Mouse (Mus musculus) lung, embryonic 16.5 days (tissue): ENCODE results near the gene Plagl1. TPM values are rescaled to one million over a fixed set of nuclear protein-coding genes. Genes with fewer than 3 reads are reported as not detected.

Experiments used
- ATAC-seq: fragments of 200-750 bp; cut with Nextera tagmentation; 2 replicates; pipeline ENCODE4 v1.8.0; 2017; ENCODE audit warnings: low read depth, mild to moderate bottlenecking, moderate library complexity
- H3K27ac ChIP-seq: fragments of 300-500 bp; sonication (generic); 2 replicates; pipeline ENCODE4 v1.5.1; 2014; ENCODE audit warnings: mild to moderate bottlenecking, control low read depth, low read length
- H3K27me3 ChIP-seq: fragments of 300-500 bp; sonication (generic); 2 replicates; pipeline ENCODE4 v1.6.1; 2014; ENCODE audit warnings: low read depth, low read length, mixed read lengths; ENCODE audit not compliant: control insufficient read depth, insufficient read depth
- H3K36me3 ChIP-seq: fragments of 300-500 bp; sonication (generic); 2 replicates; pipeline ENCODE4 v1.6.1; 2014; ENCODE audit warnings: low read length; ENCODE audit not compliant: control insufficient read depth, insufficient read depth
- H3K4me1 ChIP-seq: fragments of 300-500 bp; sonication (generic); replicated peaks from 2 replicates; pipeline ENCODE4 v1.6.1; 2014; ENCODE audit warnings: low read length, mixed read lengths; ENCODE audit not compliant: control insufficient read depth, insufficient read depth
- H3K4me2 ChIP-seq: fragments of 300-500 bp; sonication (generic); 2 replicates; pipeline ENCODE4 v1.6.1; 2014; ENCODE audit warnings: low read depth, low read length, control low read depth
- H3K4me3 ChIP-seq: fragments of 300-500 bp; sonication (generic); 2 replicates; pipeline ENCODE4 v1.5.1; 2014; ENCODE audit warnings: mild to moderate bottlenecking, low read length, control low read depth
- H3K9ac ChIP-seq: fragments of 300-500 bp; sonication (generic); 2 replicates; pipeline ENCODE4 v1.6.1; 2014; ENCODE audit warnings: low read length, control low read depth
- H3K9me3 ChIP-seq: fragments of 300-500 bp; sonication (generic); 2 replicates; pipeline ENCODE4 v1.6.1; 2016; ENCODE audit warnings: low read length; ENCODE audit not compliant: control insufficient read depth
- WGBS: fragments of 180-500 bp; shearing (Covaris S2); extraction: QIAGEN DNeasy Blood & Tissue Kit; methylation state at CpG from one replicate; pipeline ENCODE4 v1.1.7; 2014; 5-methylcytosine and 5-hydroxymethylcytosine counted together
- polyA plus RNA-seq: library from polyadenylated mRNA; unstranded; fragments of >200 nt; fragmentation: Nextera tagmentation; extraction: Ambion mirVana; gene quantifications from 2 replicates; pipeline ENCODE4 v1.2.1, GENCODE M21; 2015

The Plagl1 gene
- polyA plus RNA-seq, 1 experiment from 2014 or later, result 145 TPM

- H3K9ac ChIP-seq, result no peak overlapping the region
- H3K4me3 ChIP-seq, result no peak overlapping the region
- peaks cover 22% of the 10 kb centered on the region for H3K4me1 ChIP-seq
- H3K27me3 ChIP-seq, result no peaks in the 10 kb centered on the region
- H3K27ac ChIP-seq, result no peak overlapping the region
- 63% methylated on average over 4 of the region's 4 CpGs for WGBS
- H3K36me3 ChIP-seq, result no peaks in the 10 kb centered on the region
- no peak for ATAC-seq
- H3K4me2 ChIP-seq, result no peak overlapping the region
- H3K9me3 ChIP-seq, result no peaks in the 10 kb centered on the region
Observed at GRCm38 (mm10) chr10:13103838-13104237, 43.5 kb downstream of the Plagl1 start.

DNA sequence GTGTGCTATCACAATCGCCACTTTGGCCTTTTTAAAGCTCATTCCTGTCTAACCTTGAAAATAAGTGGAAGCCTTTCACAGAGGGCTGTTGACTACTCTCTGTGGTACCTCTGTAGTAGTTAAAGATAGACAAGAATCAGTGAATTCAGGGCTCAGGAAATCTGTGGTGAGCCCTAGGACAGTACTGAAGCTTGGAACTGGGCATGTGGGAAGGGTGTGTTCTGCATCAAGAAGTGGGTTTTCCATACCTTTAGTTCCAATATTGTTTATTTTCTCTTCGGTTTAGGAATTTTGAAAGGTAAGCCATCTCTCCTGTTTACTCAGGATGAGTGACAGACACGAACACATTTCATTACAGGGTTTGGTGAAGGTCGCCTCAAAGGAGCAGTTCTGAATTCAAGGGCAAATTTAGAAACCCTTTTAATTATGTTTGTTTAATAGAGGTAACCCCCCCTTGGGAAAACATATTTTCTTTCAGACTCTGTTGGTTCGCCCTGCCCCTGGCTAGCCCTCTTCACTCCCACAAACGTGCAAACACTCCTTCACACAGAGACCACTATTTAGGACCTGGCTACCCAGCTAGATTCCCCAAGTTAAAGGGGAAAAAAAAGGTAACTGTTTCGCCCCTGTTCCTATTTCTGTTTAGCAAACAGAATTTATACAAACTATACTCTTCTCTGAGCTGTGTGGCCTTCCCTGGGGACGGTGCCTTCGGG lies 46.8 kb downstream of the Plagl1 start:
- no peaks in the 10 kb centered on the region for H3K27me3 ChIP-seq
- peak; percentile 60 for ATAC-seq
- no peaks in the 10 kb centered on the region for H3K9me3 ChIP-seq
- no peak overlapping the region for H3K9ac ChIP-seq
- peaks cover 11% of the 10 kb centered on the region; the same call in 1 of the 2 replicates for H3K4me1 ChIP-seq
- no peak overlapping the region for H3K4me2 ChIP-seq
- WGBS, result 45% methylated on average over 9 of the region's 9 CpGs
- no peaks in the 10 kb centered on the region for H3K36me3 ChIP-seq
- no peak overlapping the region for H3K4me3 ChIP-seq
- H3K27ac ChIP-seq, result peak overlapping the region; percentile 73

DNA sequence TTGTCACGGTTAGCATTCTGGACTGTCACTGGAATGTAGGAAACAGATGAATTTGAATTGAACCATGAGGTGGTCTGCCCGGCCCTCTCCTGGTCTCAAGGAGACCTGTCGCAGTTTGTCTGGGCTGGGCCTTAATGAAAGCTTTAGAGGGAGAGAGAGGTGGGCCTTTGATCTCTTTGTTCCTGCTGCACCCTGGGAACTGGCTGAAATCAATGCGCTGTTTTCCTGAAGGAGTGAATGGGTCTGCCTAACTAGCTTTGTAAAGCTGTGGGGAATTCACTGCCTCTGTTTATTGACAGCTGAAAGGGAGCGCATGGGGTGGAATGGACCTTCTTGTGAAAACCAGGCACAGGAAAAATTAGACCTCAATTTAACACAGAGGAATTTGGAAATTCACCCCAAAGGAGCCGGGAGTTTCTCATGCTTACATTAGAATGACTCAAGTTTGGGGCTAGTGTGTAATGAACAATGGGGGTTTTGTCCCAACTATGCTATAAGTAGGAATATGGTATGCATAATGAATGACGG lies 47.8 kb downstream of the Plagl1 start:
- H3K36me3 ChIP-seq, result no peaks in the 10 kb centered on the region
- no peak overlapping the region for H3K4me2 ChIP-seq
- H3K4me3 ChIP-seq, result no peak overlapping the region
- no peaks in the 10 kb centered on the region for H3K9me3 ChIP-seq
- no peak overlapping the region for H3K9ac ChIP-seq
- 0 out of 2 replicates have a peak, but pooled peaks have one; percentile 13 for ATAC-seq
- peak overlapping the region; percentile 73 for H3K27ac ChIP-seq
- no peaks in the 10 kb centered on the region for H3K27me3 ChIP-seq
- 55% methylated on average over 7 of the region's 7 CpGs for WGBS
- peaks cover 8% of the 10 kb centered on the region; the same call in 1 of the 2 replicates for H3K4me1 ChIP-seq

GRCm38 (mm10) chr10:13108847-13109246 lies 48.5 kb downstream of the Plagl1 start:
- H3K27me3 ChIP-seq, result no peaks in the 10 kb centered on the region
- H3K27ac ChIP-seq, result no peak overlapping the region
- no peak overlapping the region for H3K4me2 ChIP-seq
- H3K36me3 ChIP-seq, result no peaks in the 10 kb centered on the region
- ATAC-seq, result no peak
- H3K9ac ChIP-seq, result no peak overlapping the region
- H3K9me3 ChIP-seq, result no peaks in the 10 kb centered on the region
- peaks cover 8% of the 10 kb centered on the region; the same call in 1 of the 2 replicates for H3K4me1 ChIP-seq
- H3K4me3 ChIP-seq, result no peak overlapping the region
- WGBS, result 63% methylated on average over 4 of the region's 4 CpGs

DNA sequence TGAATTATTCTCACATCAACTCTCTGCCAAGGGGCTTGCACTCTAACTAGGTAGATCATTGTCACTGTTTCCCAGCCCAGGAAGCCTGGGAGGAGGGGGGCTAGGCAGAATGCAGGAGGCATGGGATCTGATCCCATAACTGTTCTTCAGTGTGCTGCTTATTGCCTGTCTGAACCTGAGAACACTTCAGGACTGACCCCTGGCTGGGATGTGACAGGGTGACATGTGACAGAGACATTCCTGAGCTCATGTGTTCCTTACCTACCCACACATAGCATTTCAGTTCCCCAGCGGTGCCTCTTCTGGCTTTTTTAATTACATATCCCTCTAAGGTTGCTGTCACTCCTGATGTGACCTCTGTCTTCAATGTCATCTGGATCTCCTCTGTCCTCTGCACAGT lies 49.5 kb downstream of the Plagl1 start:
- Histone ChIP-seq H3K9me3 (no peaks in the 10 kb centered on the region), H3K9ac (no peak overlapping the region), H3K4me3 (no peak overlapping the region), H3K36me3 (no peaks in the 10 kb centered on the region), H3K4me2 (no peak overlapping the region), H3K27ac (no peak overlapping the region), H3K27me3 (no peaks in the 10 kb centered on the region), H3K4me1 (peaks cover 8% of the 10 kb centered on the region; the same call in 1 of the 2 replicates)
- WGBS, result 81% methylated on average over 1 of the region's 1 CpGs
- ATAC-seq, result no peak

- no peak overlapping the region for H3K4me2 ChIP-seq
- no peak overlapping the region for H3K9ac ChIP-seq
- ATAC-seq, result no peak
- 34% methylated on average over 3 of the region's 3 CpGs for WGBS
- H3K4me3 ChIP-seq, result no peak overlapping the region
- H3K27ac ChIP-seq, result no peak overlapping the region
- H3K4me1 ChIP-seq, result peaks cover 10% of the 10 kb centered on the region
- no peaks in the 10 kb centered on the region for H3K9me3 ChIP-seq
- H3K36me3 ChIP-seq, result no peaks in the 10 kb centered on the region
- no peaks in the 10 kb centered on the region for H3K27me3 ChIP-seq
Observed at GRCm38 (mm10) chr10:13112849-13113248, 52.5 kb downstream of the Plagl1 start.

- 79% methylated on average over 4 of the region's 4 CpGs for WGBS
- Histone ChIP-seq H3K4me2 (no peak overlapping the region), H3K36me3 (no peaks in the 10 kb centered on the region), H3K27me3 (no peaks in the 10 kb centered on the region), H3K4me1 (peaks cover 6% of the 10 kb centered on the region), H3K9ac (no peak overlapping the region), H3K4me3 (no peak overlapping the region), H3K27ac (no peak overlapping the region), H3K9me3 (no peaks in the 10 kb centered on the region)
- no peak for ATAC-seq
Observed at GRCm38 (mm10) chr10:13113641-13114040, 53.3 kb downstream of the Plagl1 start.

- Histone ChIP-seq H3K27me3 (no peaks in the 10 kb centered on the region), H3K4me3 (no peak overlapping the region), H3K9ac (no peak overlapping the region), H3K4me2 (no peak overlapping the region), H3K9me3 (no peaks in the 10 kb centered on the region), H3K36me3 (no peaks in the 10 kb centered on the region), H3K27ac (no peak overlapping the region), H3K4me1 (peaks cover 6% of the 10 kb centered on the region)
- ATAC-seq, result no peak
- 67% methylated on average over 4 of the region's 4 CpGs for WGBS
Observed at GRCm38 (mm10) chr10:13115030-13115429, 54.7 kb downstream of the Plagl1 start.

- Histone ChIP-seq H3K4me1 (peaks cover 6% of the 10 kb centered on the region), H3K9me3 (no peaks in the 10 kb centered on the region), H3K27me3 (no peaks in the 10 kb centered on the region), H3K4me3 (no peak overlapping the region), H3K27ac (peak overlapping the region; percentile 44), H3K4me2 (no peak overlapping the region), H3K36me3 (no peaks in the 10 kb centered on the region), H3K9ac (no peak overlapping the region)
- WGBS, result 37% methylated on average over 9 of the region's 9 CpGs
- peak; percentile 53 for ATAC-seq
Observed at GRCm38 (mm10) chr10:13116706-13117665, 56.7 kb downstream of the Plagl1 start.
